Mouse (Mus musculus): ENCODE data around the gene Hmgn1. TPM values are rescaled to one million over a fixed set of nuclear protein-coding genes. Genes with fewer than 3 reads are reported as not detected.

The Hmgn1 gene
- total RNA-seq, 2 experiments from 2014 or later, result 213 to 395 TPM

GRCm38 (mm10) chr16:96081331-96081730 is 46.2 kb downstream of the Hmgn1 start:
- peak; percentile 86 for ATAC-seq (replicated peaks; ENCODE audit: low FRiP score, low TSS enrichment, poor library complexity, severe bottlenecking)

- ATAC-seq (replicated peaks; ENCODE audit: low FRiP score, low TSS enrichment, poor library complexity, severe bottlenecking), result no peak
These were observed 47.0 kb downstream of the Hmgn1 start for GRCm38 (mm10) chr16:96080524-96080923.

Other genes with a start within 250 kb of the Hmgn1 start
- 79.9 and 88.8 TPM in 2 replicates for gene Psmg1, start 136.8 kb downstream of the Hmgn1 start, total RNA-seq (2014; fragmentation: Nextera tagmentation)
- 61.7 and 78.0 TPM in 2 replicates for gene Psmg1, start 136.8 kb downstream of the Hmgn1 start, total RNA-seq (2017)
- gene Brwd1, start 45.2 kb downstream of the Hmgn1 start, total RNA-seq (2014; fragmentation: Nextera tagmentation), result 66.3 and 76.7 TPM in 2 replicates
- 56.5 and 66.8 TPM in 2 replicates for gene Brwd1, start 45.2 kb downstream of the Hmgn1 start, total RNA-seq (2017)
- 14.2 and 16.5 TPM in 2 replicates for gene Wrb, start 17.7 kb upstream of the Hmgn1 start, total RNA-seq (2014; fragmentation: Nextera tagmentation)
- gene Wrb, start 17.7 kb upstream of the Hmgn1 start, total RNA-seq (2017), result 11.1 and 25.0 TPM in 2 replicates
- gene Lca5l, start 64.5 kb upstream of the Hmgn1 start, total RNA-seq (2014; fragmentation: Nextera tagmentation), result not detected in 2 replicates
- gene Lca5l, start 64.5 kb upstream of the Hmgn1 start, total RNA-seq (2017), result not detected in 2 replicates
- 2.6 TPM in 1 of 2 replicates, not detected in the other for gene Sh3bgr, start 72.7 kb upstream of the Hmgn1 start, total RNA-seq (2014; fragmentation: Nextera tagmentation)
- not detected in 2 replicates for gene Sh3bgr, start 72.7 kb upstream of the Hmgn1 start, total RNA-seq (2017)
- not detected in 2 replicates for gene B3galt5, start 108.1 kb upstream of the Hmgn1 start, total RNA-seq (2014; fragmentation: Nextera tagmentation)
- 0.28 TPM in 1 of 2 replicates, not detected in the other for gene B3galt5, start 108.1 kb upstream of the Hmgn1 start, total RNA-seq (2017)

Data from megakaryocyte-erythroid progenitor cell, adult 5-6 weeks (primary cell).